Mouse (Mus musculus): ENCODE results near the gene Fance. TPM values are rescaled to one million over a fixed set of nuclear protein-coding genes. Genes with fewer than 3 reads are reported as not detected.

Fance gene
- total RNA-seq, 2 experiments from 2014 or later = 14.8 to 20.1 TPM

Other genes starting within 250 kb of the Fance start
- not detected for gene Tcp11, start 232.9 kb upstream of the Fance start, total RNA-seq (2021)
- under 1 TPM; 0.56 to 0.63 TPM for gene Scube3, start 171.4 kb upstream of the Fance start, total RNA-seq (2021)
- gene Zfp523, start 136.4 kb upstream of the Fance start, total RNA-seq (2021) = 10 to 100 TPM; 24.6 to 26.6 TPM
- 1 to 10 TPM; 3.6 to 7.5 TPM for gene Def6, start 105.7 kb upstream of the Fance start, total RNA-seq (2021)
- gene Ppard, start 80.8 kb upstream of the Fance start, total RNA-seq (2021) = 10 to 100 TPM; 30.2 to 31.5 TPM
- 100 to 1,000 TPM; 699 to 738 TPM for gene Rpl10a, start 15.0 kb downstream of the Fance start, total RNA-seq (2021)
- 10 to 100 TPM in 1 of 2 experiments, 1 to 10 TPM in 1; 10.0 to 14.8 TPM for gene Tead3, start 37.3 kb downstream of the Fance start, total RNA-seq (2021)
- under 1 TPM; 0.40 to 0.50 TPM for gene Tulp1, start 51.7 kb downstream of the Fance start, total RNA-seq (2021)
- gene Fkbp5, start 204.0 kb downstream of the Fance start, total RNA-seq (2021) = 10 to 100 TPM in 1 of 2 experiments, 1 to 10 TPM in 1; 6.0 to 14.4 TPM
- not detected for gene Armc12, start 217.3 kb downstream of the Fance start, total RNA-seq (2021)
- not detected for gene Clpsl2, start 235.9 kb downstream of the Fance start, total RNA-seq (2021)
- gene Clps, start 247.2 kb downstream of the Fance start, total RNA-seq (2021) = not detected